Mouse (Mus musculus) heart, postnatal 0 days (tissue): Measurements from ENCODE around the gene Phkg1. TPM values are rescaled to one million over a fixed set of nuclear protein-coding genes. Genes with fewer than 3 reads are reported as not detected.
"Not testable (repeated sequence)": the region's sequence is repeated elsewhere in the genome, so short reads cannot be mapped to it uniquely, and the experiment has no call there.

Experiments used
- ATAC-seq: fragments of 200-750 bp; cut with Nextera tagmentation; 2 replicates; pipeline ENCODE4 v1.8.0; 2017; ENCODE audit warnings: low read depth, moderate number of reproducible peaks, moderate library complexity; ENCODE audit not compliant: insufficient read depth
- DNase-seq: peaks from one replicate; pipeline ENCODE4 v3.0.0-alpha.2; 2016; ENCODE audit warnings: low spot score
- H3K27ac ChIP-seq: fragments of 300-500 bp; sonication (generic); 2 replicates; pipeline ENCODE4 v1.5.1; 2014; ENCODE audit warnings: low read depth, mild to moderate bottlenecking
- H3K27me3 ChIP-seq: fragments of 300-500 bp; sonication (generic); 2 replicates; pipeline ENCODE4 v1.6.1; 2014; ENCODE audit warnings: low read length, mixed read lengths; ENCODE audit not compliant: control insufficient read depth, insufficient read depth
- H3K36me3 ChIP-seq: fragments of 300-500 bp; sonication (generic); replicated peaks from 2 replicates; pipeline ENCODE4 v1.6.1; 2014; ENCODE audit warnings: low read length, mixed read lengths; ENCODE audit not compliant: control insufficient read depth, insufficient read depth
- H3K4me1 ChIP-seq: fragments of 300-500 bp; sonication (generic); 2 replicates; pipeline ENCODE4 v1.6.1; 2014; ENCODE audit warnings: antibody characterized with exemption; ENCODE audit not compliant: control insufficient read depth, insufficient read depth
- H3K4me2 ChIP-seq: fragments of 300-500 bp; sonication (generic); 2 replicates; pipeline ENCODE4 v1.6.1; 2014; ENCODE audit warnings: low read depth, mild to moderate bottlenecking, low read length, moderate library complexity
- H3K4me3 ChIP-seq: fragments of 300-500 bp; sonication (generic); 2 replicates; pipeline ENCODE4 v1.5.1; 2014; ENCODE audit warnings: low read depth, low read length
- H3K9ac ChIP-seq: fragments of 300-500 bp; sonication (generic); replicated peaks from 2 replicates; pipeline ENCODE4 v1.6.1; 2014; ENCODE audit warnings: low read depth, low read length, mixed read lengths
- H3K9me3 ChIP-seq: fragments of 300-500 bp; sonication (generic); replicated peaks from 2 replicates; pipeline ENCODE4 v1.6.1; 2016; ENCODE audit warnings: low read length; ENCODE audit not compliant: control insufficient read depth
- CTCF ChIP-seq: IDR thresholded peaks from 2 replicates; pipeline ENCODE4 v1.5.1; 2016; ENCODE audit warnings: antibody characterized with exemption, control low read depth, low read depth
- EP300 ChIP-seq: IDR thresholded peaks from 2 replicates; pipeline ENCODE4 v1.6.1; 2016; ENCODE audit warnings: antibody characterized with exemption, low read depth
- WGBS: fragments of 180-500 bp; shearing (Covaris S2); extraction: QIAGEN DNeasy Blood & Tissue Kit; methylation state at CpG from one replicate; pipeline ENCODE4 v1.1.7; 2014; 5-methylcytosine and 5-hydroxymethylcytosine counted together
- polyA plus RNA-seq: library from polyadenylated mRNA; unstranded; fragments of >200 nt; fragmentation: Nextera tagmentation; extraction: Ambion mirVana; gene quantifications from 2 replicates; pipeline ENCODE4 v1.2.1, GENCODE M21; 2015
- total RNA-seq: library from RNA; depleted of rRNA; stranded (reverse); fragments of >200 nt; gene quantifications from 2 replicates; pipeline ENCODE4 v1.2.3, GENCODE M21; 2014; ENCODE audit warnings: low replicate concordance

Phkg1 gene
- total and polyA plus RNA-seq, 2 experiments from 2014 or later = 2.5 to 9.6 TPM

DNA sequence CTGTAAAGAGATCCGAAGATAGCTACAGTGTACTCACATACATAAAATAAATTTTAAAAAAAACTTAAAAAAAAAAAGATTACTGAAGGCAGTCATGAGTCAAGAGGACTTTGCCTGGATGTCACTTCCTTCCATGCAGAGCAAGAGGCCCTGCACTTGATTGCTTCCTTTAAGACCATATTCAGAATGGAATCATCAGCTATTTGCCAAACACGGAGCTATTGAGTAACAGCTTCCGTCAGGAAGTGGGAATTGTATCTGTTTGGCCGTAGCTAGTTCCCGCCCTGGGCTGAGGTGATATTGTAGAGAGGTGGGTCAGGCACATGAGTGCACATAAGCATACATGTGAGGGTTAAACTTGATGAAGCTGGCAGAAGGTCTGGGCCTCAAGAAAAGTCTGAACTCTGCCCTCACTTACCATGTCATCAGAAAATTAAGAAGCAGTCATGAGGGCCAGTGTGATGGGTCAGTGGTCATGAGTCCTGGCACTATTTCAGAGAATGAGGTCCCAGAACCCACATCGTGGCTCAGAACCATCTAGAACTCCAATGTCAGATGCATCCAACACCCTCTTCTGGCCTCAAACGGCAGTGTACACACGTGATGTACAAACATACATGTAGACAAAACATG, 26.6 kb upstream of the Phkg1 start:
- Histone ChIP-seq H3K9me3 (no peaks in the 10 kb centered on the region), H3K4me2 (no peak overlapping the region), H3K9ac (no peak overlapping the region), H3K27me3 (no peaks in the 10 kb centered on the region), H3K4me3 (no peak overlapping the region), H3K27ac (no peak overlapping the region), H3K4me1 (no peaks in the 10 kb centered on the region), H3K36me3 (no peaks in the 10 kb centered on the region)
- no peak for ATAC-seq
- 67% methylated on average over 8 of the region's 8 CpGs for WGBS
- TF ChIP-seq EP300 (no peak), CTCF (no peak)
- no peak for DNase-seq

GRCm38 (mm10) chr5:129921972-129922371, 23.6 kb upstream of the Phkg1 start:
- H3K27me3 ChIP-seq = no peaks in the 10 kb centered on the region
- no peak overlapping the region for H3K27ac ChIP-seq
- TF ChIP-seq EP300 = no peak
- no peak for TF ChIP-seq CTCF
- WGBS = 87% methylated on average over 4 of the region's 4 CpGs
- no peak overlapping the region for H3K4me2 ChIP-seq
- H3K9me3 ChIP-seq = no peaks in the 10 kb centered on the region
- DNase-seq (no peak), ATAC-seq (no peak)
- H3K9ac ChIP-seq = no peak overlapping the region
- no peaks in the 10 kb centered on the region for H3K36me3 ChIP-seq
- H3K4me3 ChIP-seq = no peak overlapping the region
- H3K4me1 ChIP-seq = no peaks in the 10 kb centered on the region

GRCm38 (mm10) chr5:129919320-129919719, 21.0 kb upstream of the Phkg1 start:
- no peak for DNase-seq
- Histone ChIP-seq H3K9me3 (no peaks in the 10 kb centered on the region), H3K4me1 (no peaks in the 10 kb centered on the region), H3K36me3 (no peaks in the 10 kb centered on the region), H3K27ac (no peak overlapping the region), H3K27me3 (no peaks in the 10 kb centered on the region), H3K9ac (no peak overlapping the region), H3K4me3 (no peak overlapping the region), H3K4me2 (no peak overlapping the region)
- TF ChIP-seq CTCF (no peak), EP300 (no peak)
- ATAC-seq = no peak
- WGBS = 62% methylated on average over 8 of the region's 8 CpGs

DNA sequence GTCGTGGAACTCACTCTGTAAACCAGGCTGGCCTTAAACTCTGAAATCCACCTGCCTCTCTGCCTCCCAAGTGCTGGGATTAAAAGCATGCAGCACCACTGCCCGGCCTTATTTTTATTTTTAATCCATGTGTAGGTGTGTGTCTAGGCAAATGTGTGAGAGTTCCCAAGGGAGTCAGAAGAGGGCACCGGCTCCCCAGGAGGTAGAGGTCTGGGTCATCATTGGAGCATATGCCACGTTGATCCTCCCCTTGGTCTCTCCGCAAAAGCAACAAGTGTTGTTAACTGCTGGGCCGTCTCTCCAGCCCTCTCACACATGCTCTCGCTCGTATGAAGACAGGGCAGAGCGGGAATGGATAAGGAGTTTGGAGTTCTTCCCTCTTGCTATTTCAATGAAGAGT, 20.4 kb upstream of the Phkg1 start:
- Histone ChIP-seq H3K36me3 (no peaks in the 10 kb centered on the region), H3K4me1 (no peaks in the 10 kb centered on the region)

DNA sequence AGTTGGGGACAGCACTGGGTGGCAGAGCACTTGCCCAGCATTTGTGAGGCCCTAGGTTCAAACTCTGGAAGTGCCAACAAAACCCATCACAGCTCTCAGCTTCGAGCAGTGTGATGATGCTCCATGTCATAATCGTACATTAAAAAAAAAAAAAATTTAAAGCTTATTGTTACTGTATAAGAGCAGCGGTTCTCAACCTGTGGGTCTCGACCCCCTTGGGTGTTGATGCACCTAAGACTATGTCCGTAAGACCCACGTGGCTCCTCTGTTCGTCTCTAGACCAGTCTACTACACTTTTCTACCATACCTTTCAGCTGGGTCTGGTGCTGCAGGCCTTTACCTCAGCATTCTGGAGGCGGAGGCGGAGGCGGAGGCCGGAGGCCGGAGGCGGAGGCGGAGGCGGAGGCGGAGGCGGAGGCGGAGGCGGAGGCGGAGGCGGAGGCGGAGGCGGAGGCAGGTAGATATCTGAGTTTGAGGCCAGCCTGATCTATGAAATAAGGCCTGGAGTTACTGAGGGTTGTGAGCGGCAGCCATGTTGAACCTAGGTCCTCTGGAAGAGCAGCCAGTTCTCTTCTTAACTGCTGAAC, 19.8 kb upstream of the Phkg1 start:
- Histone ChIP-seq H3K9me3 (no peaks in the 10 kb centered on the region), H3K9ac (no peak overlapping the region), H3K4me3 (no peak overlapping the region), H3K4me2 (no peak overlapping the region), H3K27ac (no peak overlapping the region), H3K4me1 (no peaks in the 10 kb centered on the region), H3K27me3 (no peaks in the 10 kb centered on the region), H3K36me3 (no peaks in the 10 kb centered on the region)
- 79% methylated on average over 24 of the region's 24 CpGs for WGBS
- TF ChIP-seq EP300 (no peak), CTCF (no peak)
- DNase-seq (no peak), ATAC-seq (no peak)

More for the DNA sequence above, 20.4 kb upstream of the Phkg1 start:
- WGBS = 60% methylated on average over 9 of the region's 9 CpGs
- TF ChIP-seq EP300 = no peak
- no peak for TF ChIP-seq CTCF
- no peaks in the 10 kb centered on the region for H3K27me3 ChIP-seq
- H3K4me3 ChIP-seq = no peak overlapping the region
- DNase-seq (no peak), ATAC-seq (no peak)
- H3K27ac ChIP-seq = no peak overlapping the region
- H3K9me3 ChIP-seq = no peaks in the 10 kb centered on the region
- no peak overlapping the region for H3K9ac ChIP-seq
- no peak overlapping the region for H3K4me2 ChIP-seq

- not testable (repeated sequence) for H3K27ac ChIP-seq, H3K4me2 ChIP-seq, H3K4me3 ChIP-seq, ATAC-seq, H3K9ac ChIP-seq, H3K27me3 ChIP-seq, DNase-seq, H3K36me3 ChIP-seq, H3K4me1 ChIP-seq, H3K9me3 ChIP-seq
- 72% methylated on average over 11 of the region's 11 CpGs for WGBS
These were observed 17.1 kb upstream of the Phkg1 start for GRCm38 (mm10) chr5:129915491-129915890.
